Mouse (Mus musculus): ENCODE data around the gene 2510009E07Rik. TPM values are rescaled to one million over a fixed set of nuclear protein-coding genes. Genes with fewer than 3 reads are reported as not detected.

Gene 2510009E07Rik
- polyA plus RNA-seq, 1 experiment from 2014 or later = 8.7 TPM

DNA sequence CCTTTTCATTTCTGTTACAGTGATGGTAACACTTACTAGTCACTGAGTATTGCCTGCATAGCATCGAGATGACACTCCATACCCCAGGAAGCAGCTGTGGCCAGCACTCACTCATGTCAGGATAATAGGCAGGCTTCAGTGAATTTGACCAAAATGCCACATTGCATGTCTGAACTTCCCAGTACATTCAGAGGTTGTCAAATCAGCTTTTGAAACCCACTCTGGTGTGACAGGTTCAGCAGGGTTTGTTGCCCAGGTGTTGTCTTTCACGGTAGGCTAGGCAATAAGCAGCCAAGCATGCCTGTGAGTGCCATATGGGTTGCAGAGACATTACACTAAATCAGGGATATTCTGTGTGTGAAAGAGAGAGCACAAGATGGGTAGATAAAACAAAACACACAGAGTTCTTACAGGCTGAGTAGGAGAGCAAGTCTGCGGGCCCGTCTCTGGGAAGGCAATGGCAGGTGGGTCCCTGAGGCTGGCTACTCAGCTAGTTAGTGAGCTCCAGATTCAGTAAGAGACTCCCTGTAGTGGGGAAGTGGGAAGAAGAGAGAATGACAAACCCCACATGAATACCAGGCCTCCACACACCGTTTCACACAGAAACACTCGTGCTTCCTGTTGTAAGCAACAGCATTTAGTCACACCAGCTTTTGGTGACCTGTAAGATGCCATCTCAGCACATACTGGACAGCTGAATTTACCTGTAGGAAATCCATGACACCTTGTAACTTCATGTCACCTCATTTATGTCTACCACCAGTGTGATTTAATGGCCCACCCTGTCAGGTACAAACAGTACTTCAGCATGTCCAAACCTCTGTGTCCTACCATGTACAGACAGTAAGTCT lies 68.5 kb downstream of the 2510009E07Rik start:
- ATAC-seq = no peak
- Histone ChIP-seq H3K9ac (ENCODE audit: low read depth, low read length) (no peak overlapping the region), H3K9me3 (ENCODE audit: control insufficient read depth) (no peaks in the 10 kb centered on the region), H3K27ac (ENCODE audit: low read depth, low read length) (no peak overlapping the region), H3K27me3 (replicated peaks; ENCODE audit: control insufficient read depth, insufficient read depth, low read length) (no peaks in the 10 kb centered on the region), H3K4me2 (replicated peaks; ENCODE audit: low read depth) (no peak overlapping the region), H3K36me3 (ENCODE audit: control insufficient read depth, insufficient read depth) (no peaks in the 10 kb centered on the region), H3K4me1 (replicated peaks; ENCODE audit: control insufficient read depth, insufficient read depth, low read length) (no peaks in the 10 kb centered on the region), H3K4me3 (ENCODE audit: low read depth, low read length) (no peak overlapping the region)
- TF ChIP-seq CTCF (IDR thresholded peaks at IDR 0.05; ENCODE audit: low read depth) = no peak
- WGBS = 78% methylated on average over 6 of the region's 6 CpGs

DNA sequence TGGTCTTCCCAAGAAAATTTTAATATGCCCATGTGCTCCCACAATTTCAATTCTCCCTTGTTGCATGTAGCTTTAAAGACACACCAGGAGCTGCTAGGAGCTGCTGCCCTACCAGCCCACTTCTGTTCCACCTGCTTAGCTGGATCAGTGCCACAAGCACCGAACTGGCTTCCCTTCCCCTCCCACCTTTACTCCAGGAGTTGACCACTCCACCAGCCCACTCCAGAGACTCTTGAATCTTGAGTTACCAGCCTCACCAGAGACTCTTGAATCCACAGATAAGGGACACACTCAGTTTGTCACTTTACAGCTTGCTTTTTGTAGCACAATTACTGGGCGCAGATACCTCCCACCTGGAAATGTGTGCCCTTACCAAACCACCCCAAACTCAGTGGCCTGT lies 73.8 kb downstream of the 2510009E07Rik start:
- no peaks in the 10 kb centered on the region for H3K4me1 ChIP-seq (replicated peaks; ENCODE audit: control insufficient read depth, insufficient read depth, low read length)
- H3K4me3 ChIP-seq (ENCODE audit: low read depth, low read length) = no peak overlapping the region
- TF ChIP-seq CTCF (IDR thresholded peaks at IDR 0.05; ENCODE audit: low read depth) = no peak
- H3K9me3 ChIP-seq (ENCODE audit: control insufficient read depth) = no peaks in the 10 kb centered on the region
- ATAC-seq = no peak
- H3K27ac ChIP-seq (ENCODE audit: low read depth, low read length) = no peak overlapping the region
- WGBS = 84% methylated on average over 2 of the region's 2 CpGs
- H3K9ac ChIP-seq (ENCODE audit: low read depth, low read length) = no peak overlapping the region
- no peaks in the 10 kb centered on the region for H3K36me3 ChIP-seq (ENCODE audit: control insufficient read depth, insufficient read depth)
- H3K27me3 ChIP-seq (replicated peaks; ENCODE audit: control insufficient read depth, insufficient read depth, low read length) = no peaks in the 10 kb centered on the region
- H3K4me2 ChIP-seq (replicated peaks; ENCODE audit: low read depth) = no peak overlapping the region

DNA sequence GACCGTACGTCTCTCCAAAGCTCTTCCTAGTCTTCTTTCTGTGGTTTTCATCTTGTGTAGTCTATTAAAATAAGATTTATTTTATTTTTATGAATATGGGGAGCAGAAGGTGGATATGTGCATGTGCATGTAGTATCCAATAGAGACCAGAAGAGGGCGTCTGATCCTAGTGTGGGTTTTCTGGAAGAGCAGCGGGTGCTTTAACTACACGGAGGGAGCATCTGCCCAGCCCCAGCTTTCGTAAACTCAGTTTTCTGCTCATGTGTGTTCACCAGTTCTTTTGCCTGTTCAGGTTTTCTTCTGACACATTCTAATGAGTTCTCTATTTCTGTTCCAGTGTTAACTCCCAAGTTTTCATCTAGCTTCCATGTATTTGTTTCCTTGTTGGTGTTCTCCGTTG lies 78.7 kb downstream of the 2510009E07Rik start:
- H3K9ac ChIP-seq (ENCODE audit: low read depth, low read length) = no peak overlapping the region
- no peaks in the 10 kb centered on the region for H3K36me3 ChIP-seq (ENCODE audit: control insufficient read depth, insufficient read depth)
- WGBS = 61% methylated on average over 7 of the region's 7 CpGs
- no peak overlapping the region for H3K4me2 ChIP-seq (replicated peaks; ENCODE audit: low read depth)
- no peak overlapping the region for H3K27ac ChIP-seq (ENCODE audit: low read depth, low read length)
- peak; percentile 73 for TF ChIP-seq CTCF (IDR thresholded peaks at IDR 0.05; ENCODE audit: low read depth)
- no peaks in the 10 kb centered on the region for H3K9me3 ChIP-seq (ENCODE audit: control insufficient read depth)
- no peak overlapping the region for H3K4me3 ChIP-seq (ENCODE audit: low read depth, low read length)
- H3K4me1 ChIP-seq (replicated peaks; ENCODE audit: control insufficient read depth, insufficient read depth, low read length) = no peaks in the 10 kb centered on the region
- ATAC-seq = no peak
- no peaks in the 10 kb centered on the region for H3K27me3 ChIP-seq (replicated peaks; ENCODE audit: control insufficient read depth, insufficient read depth, low read length)

DNA sequence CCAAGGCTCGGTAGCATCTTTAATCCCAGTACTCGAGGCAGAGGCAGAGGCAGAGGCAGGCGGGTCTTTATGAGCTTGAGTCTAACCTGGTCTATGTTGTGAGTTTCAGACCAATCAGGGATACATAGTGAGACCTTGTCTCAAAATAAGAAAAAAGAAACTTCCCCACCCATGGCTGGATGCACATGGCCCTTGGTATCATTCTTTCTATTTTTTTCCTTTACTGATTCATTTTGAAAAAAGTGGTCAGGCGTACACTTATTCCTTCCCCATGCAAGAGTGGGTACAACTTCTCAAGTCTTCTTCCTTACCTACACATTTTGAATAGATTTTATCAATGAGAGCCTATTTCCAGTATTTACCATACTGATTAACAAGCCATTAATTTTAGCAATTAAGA lies 84.0 kb downstream of the 2510009E07Rik start:
- H3K4me2 ChIP-seq (replicated peaks; ENCODE audit: low read depth) = no peak overlapping the region
- no peak for ATAC-seq
- no peaks in the 10 kb centered on the region for H3K27me3 ChIP-seq (replicated peaks; ENCODE audit: control insufficient read depth, insufficient read depth, low read length)
- H3K9ac ChIP-seq (ENCODE audit: low read depth, low read length) = no peak overlapping the region
- no peaks in the 10 kb centered on the region for H3K9me3 ChIP-seq (ENCODE audit: control insufficient read depth)
- no peak for TF ChIP-seq CTCF (IDR thresholded peaks at IDR 0.05; ENCODE audit: low read depth)
- H3K4me1 ChIP-seq (replicated peaks; ENCODE audit: control insufficient read depth, insufficient read depth, low read length) = no peaks in the 10 kb centered on the region
- no peak overlapping the region for H3K27ac ChIP-seq (ENCODE audit: low read depth, low read length)
- H3K4me3 ChIP-seq (ENCODE audit: low read depth, low read length) = no peak overlapping the region
- H3K36me3 ChIP-seq (ENCODE audit: control insufficient read depth, insufficient read depth) = no peaks in the 10 kb centered on the region
- 91% methylated on average over 4 of the region's 4 CpGs for WGBS

DNA sequence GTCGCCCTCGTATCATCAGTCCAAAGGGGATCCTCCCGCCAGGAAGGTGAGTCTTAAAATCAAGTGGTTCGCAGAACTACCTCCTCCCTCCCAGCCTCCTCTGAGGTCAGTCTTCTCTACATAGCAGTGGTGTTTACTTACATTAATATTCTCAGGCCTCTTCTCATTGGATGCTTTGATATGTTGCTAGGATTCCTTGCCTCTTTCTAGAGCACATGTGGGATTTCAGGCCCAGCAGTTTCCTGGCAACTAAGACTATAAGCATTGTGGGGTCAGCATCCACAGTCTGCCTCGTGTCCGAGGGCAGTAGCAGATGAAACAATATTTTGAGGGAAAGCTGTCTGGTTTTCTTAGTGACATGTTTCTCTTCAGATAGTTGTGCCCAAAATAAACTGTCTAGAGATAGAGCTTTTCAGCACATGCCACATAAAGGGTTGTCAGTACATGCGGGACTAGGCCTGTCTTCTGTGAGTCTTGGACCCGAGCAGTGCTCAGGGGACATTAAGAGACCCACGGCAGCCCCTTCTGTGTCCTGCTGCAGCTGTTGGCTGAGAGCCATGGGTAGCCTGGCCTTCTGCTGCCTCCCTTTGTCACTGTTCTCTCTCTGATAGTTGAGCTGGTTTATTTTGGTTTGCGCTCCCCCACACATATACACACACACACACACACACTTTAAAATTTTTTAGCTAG lies 86.1 kb downstream of the 2510009E07Rik start:
- H3K4me2 ChIP-seq (replicated peaks; ENCODE audit: low read depth) = no peak overlapping the region
- no peak for ATAC-seq
- WGBS = 72% methylated on average over 10 of the region's 10 CpGs
- no peak overlapping the region for H3K4me3 ChIP-seq (ENCODE audit: low read depth, low read length)
- H3K27ac ChIP-seq (ENCODE audit: low read depth, low read length) = no peak overlapping the region
- H3K36me3 ChIP-seq (ENCODE audit: control insufficient read depth, insufficient read depth) = no peaks in the 10 kb centered on the region
- H3K9me3 ChIP-seq (ENCODE audit: control insufficient read depth) = no peaks in the 10 kb centered on the region
- TF ChIP-seq CTCF (IDR thresholded peaks at IDR 0.05; ENCODE audit: low read depth) = no peak
- no peaks in the 10 kb centered on the region for H3K27me3 ChIP-seq (replicated peaks; ENCODE audit: control insufficient read depth, insufficient read depth, low read length)
- no peak overlapping the region for H3K9ac ChIP-seq (ENCODE audit: low read depth, low read length)
- H3K4me1 ChIP-seq (replicated peaks; ENCODE audit: control insufficient read depth, insufficient read depth, low read length) = no peaks in the 10 kb centered on the region

DNA sequence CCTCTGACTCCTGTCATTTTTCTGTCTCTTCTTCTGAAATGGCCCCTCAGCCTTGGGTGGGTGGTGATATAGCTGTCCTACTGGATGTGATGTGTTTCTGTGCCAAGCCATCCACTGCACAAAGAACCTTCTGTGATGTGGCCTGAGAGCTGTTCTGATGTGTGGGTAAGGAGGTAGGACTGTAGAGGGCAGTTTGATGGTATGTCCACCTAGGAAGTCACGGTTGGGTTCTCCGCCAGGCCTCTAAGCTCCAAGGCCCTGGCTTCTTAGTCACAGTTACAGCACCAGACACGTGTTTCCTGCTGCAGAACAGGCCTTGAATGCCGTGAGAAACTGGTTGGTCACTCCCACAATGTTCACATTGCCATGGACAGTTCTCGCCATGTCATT lies 86.8 kb downstream of the 2510009E07Rik start:
- 66% methylated on average over 5 of the region's 5 CpGs for WGBS
- no peak overlapping the region for H3K27ac ChIP-seq (ENCODE audit: low read depth, low read length)
- H3K27me3 ChIP-seq (replicated peaks; ENCODE audit: control insufficient read depth, insufficient read depth, low read length) = no peaks in the 10 kb centered on the region

More for the DNA sequence above, 86.8 kb downstream of the 2510009E07Rik start:
- no peak for ATAC-seq
- Histone ChIP-seq H3K9me3 (ENCODE audit: control insufficient read depth) (no peaks in the 10 kb centered on the region), H3K4me3 (ENCODE audit: low read depth, low read length) (no peak overlapping the region), H3K4me2 (replicated peaks; ENCODE audit: low read depth) (no peak overlapping the region), H3K4me1 (replicated peaks; ENCODE audit: control insufficient read depth, insufficient read depth, low read length) (no peaks in the 10 kb centered on the region), H3K36me3 (ENCODE audit: control insufficient read depth, insufficient read depth) (no peaks in the 10 kb centered on the region), H3K9ac (ENCODE audit: low read depth, low read length) (no peak overlapping the region)
- TF ChIP-seq CTCF (IDR thresholded peaks at IDR 0.05; ENCODE audit: low read depth) = no peak
